Mouse (Mus musculus): ENCODE measurements around the gene Tmem200b.

The Tmem200b gene

GRCm38 (mm10) chr4:131950657-131951056 is 29.1 kb downstream of the Tmem200b start:
- no peak for DNase-seq (ENCODE audit: low spot score in 2 of 2)

GRCm38 (mm10) chr4:131957161-131957560 is 35.6 kb downstream of the Tmem200b start:
- DNase-seq (ENCODE audit: low spot score in 2 of 2), result no peak

GRCm38 (mm10) chr4:131968873-131969272 is 47.3 kb downstream of the Tmem200b start:
- DNase-seq (ENCODE audit: low spot score in 2 of 2), result no peak

- no peak for DNase-seq (ENCODE audit: low spot score in 2 of 2)
Measured at GRCm38 (mm10) chr4:131970244-131970853, 48.8 kb downstream of the Tmem200b start.
